Mouse (Mus musculus) forebrain, embryonic 16.5 days (tissue): Measurements from ENCODE around the gene Pcare. TPM values are rescaled to one million over a fixed set of nuclear protein-coding genes. Genes with fewer than 3 reads are reported as not detected.

Source experiments
- ATAC-seq: fragments of 200-750 bp; cut with Nextera tagmentation; 2 replicates; pipeline ENCODE4 v1.8.0; 2017; ENCODE audit warnings: mild to moderate bottlenecking, moderate library complexity
- H3K27ac ChIP-seq: fragments of 300-500 bp; sonication (generic); 2 replicates; pipeline ENCODE4 v1.5.1; 2014; ENCODE audit warnings: low read length, control low read depth
- H3K27me3 ChIP-seq: fragments of 300-500 bp; sonication (generic); replicated peaks from 2 replicates; pipeline ENCODE4 v1.6.1; 2014; ENCODE audit warnings: low read length; ENCODE audit not compliant: control insufficient read depth, insufficient read depth
- H3K36me3 ChIP-seq: fragments of 300-500 bp; sonication (generic); 2 replicates; pipeline ENCODE4 v1.6.1; 2014; ENCODE audit not compliant: control insufficient read depth, insufficient read depth
- H3K4me1 ChIP-seq: fragments of 300-500 bp; sonication (generic); replicated peaks from 2 replicates; pipeline ENCODE4 v1.6.1; 2014; ENCODE audit warnings: low read length; ENCODE audit not compliant: control insufficient read depth, insufficient read depth
- H3K4me2 ChIP-seq: fragments of 300-500 bp; sonication (generic); 2 replicates; pipeline ENCODE4 v1.6.1; 2014; ENCODE audit warnings: mild to moderate bottlenecking, low read length, control low read depth
- H3K4me3 ChIP-seq: fragments of 300-500 bp; sonication (generic); replicated peaks from 2 replicates; pipeline ENCODE4 v1.5.1; 2014; ENCODE audit warnings: mild to moderate bottlenecking, low read length, control low read depth
- H3K9ac ChIP-seq: fragments of 300-500 bp; sonication (generic); replicated peaks from 2 replicates; pipeline ENCODE4 v1.6.1; 2014; ENCODE audit warnings: low read depth, low read length, control low read depth
- H3K9me3 ChIP-seq: fragments of 300-500 bp; sonication (generic); 2 replicates; pipeline ENCODE4 v1.6.1; 2016; ENCODE audit warnings: low read length; ENCODE audit not compliant: control insufficient read depth
- WGBS: fragments of 180-500 bp; shearing (Covaris S2); extraction: QIAGEN DNeasy Blood & Tissue Kit; methylation state at CpG from one replicate; pipeline ENCODE4 v1.1.7; 2014; 5-methylcytosine and 5-hydroxymethylcytosine counted together
- polyA plus RNA-seq: library from polyadenylated mRNA; unstranded; fragments of >200 nt; fragmentation: Nextera tagmentation; extraction: Ambion mirVana; gene quantifications from 2 replicates; pipeline ENCODE4 v1.2.1, GENCODE M21; 2015

Pcare gene
- polyA plus RNA-seq, 1 experiment from 2014 or later: not detected

GRCm38 (mm10) chr17:71707715-71708114 is 45.0 kb downstream of the Pcare start:
- Histone ChIP-seq H3K4me3 (no peak overlapping the region), H3K36me3 (no peaks in the 10 kb centered on the region), H3K4me2 (no peak overlapping the region), H3K9ac (no peak overlapping the region), H3K27me3 (no peaks in the 10 kb centered on the region), H3K4me1 (no peaks in the 10 kb centered on the region), H3K9me3 (no peaks in the 10 kb centered on the region), H3K27ac (no peak overlapping the region)
- 44% methylated on average over 4 of the region's 4 CpGs for WGBS
- ATAC-seq: no peak

DNA sequence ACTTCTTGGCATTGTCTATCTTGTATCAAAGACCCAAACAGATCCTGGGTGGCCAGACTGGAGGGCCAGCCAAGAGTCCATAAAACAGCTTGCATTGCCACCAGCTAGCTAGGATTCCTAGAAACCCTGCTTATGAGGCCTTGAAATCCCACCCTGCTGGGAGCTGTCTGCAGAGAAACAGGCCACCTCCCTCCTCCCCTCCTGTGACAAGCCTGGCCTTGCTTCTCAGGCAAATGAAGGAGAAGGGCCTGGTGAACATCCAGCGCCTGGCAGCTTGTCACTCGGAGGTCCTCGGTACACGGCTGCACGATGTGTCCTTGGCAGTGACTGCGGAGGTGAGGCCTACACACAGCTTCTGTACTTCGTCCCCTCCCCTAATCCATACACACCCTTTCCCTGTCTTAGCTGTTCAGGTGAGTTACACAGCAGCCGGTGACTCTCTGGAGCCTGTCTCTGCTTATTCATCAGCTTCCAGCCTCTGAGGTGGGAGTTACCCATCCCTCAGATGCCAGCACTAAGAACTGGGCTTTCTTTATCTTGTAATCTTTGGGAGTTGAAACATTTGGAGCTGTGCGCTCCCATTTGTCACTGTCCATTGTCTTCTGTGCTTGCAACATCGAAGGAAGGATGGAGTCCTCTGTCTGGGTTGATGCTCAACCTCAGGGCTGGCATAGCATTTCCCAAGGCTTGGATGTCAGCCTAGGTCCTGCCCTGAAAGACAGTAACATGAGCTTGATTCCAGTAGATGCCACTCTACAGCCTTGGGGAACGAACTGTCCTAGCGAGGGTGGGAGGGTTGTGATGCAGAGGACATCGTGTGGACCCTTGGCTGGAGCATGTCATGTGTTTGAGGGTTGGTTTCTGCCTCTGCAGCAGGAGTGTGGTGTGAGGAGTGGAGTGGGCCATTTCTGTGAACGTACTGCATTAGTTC is 46.9 kb downstream of the Pcare start:
- no peaks in the 10 kb centered on the region for H3K36me3 ChIP-seq
- H3K4me2 ChIP-seq: no peak overlapping the region
- no peak overlapping the region for H3K27ac ChIP-seq
- no peak for ATAC-seq
- no peaks in the 10 kb centered on the region for H3K9me3 ChIP-seq
- H3K27me3 ChIP-seq: no peaks in the 10 kb centered on the region
- 91% methylated on average over 14 of the region's 14 CpGs for WGBS
- H3K9ac ChIP-seq: no peak overlapping the region
- no peaks in the 10 kb centered on the region for H3K4me1 ChIP-seq
- H3K4me3 ChIP-seq: no peak overlapping the region

DNA sequence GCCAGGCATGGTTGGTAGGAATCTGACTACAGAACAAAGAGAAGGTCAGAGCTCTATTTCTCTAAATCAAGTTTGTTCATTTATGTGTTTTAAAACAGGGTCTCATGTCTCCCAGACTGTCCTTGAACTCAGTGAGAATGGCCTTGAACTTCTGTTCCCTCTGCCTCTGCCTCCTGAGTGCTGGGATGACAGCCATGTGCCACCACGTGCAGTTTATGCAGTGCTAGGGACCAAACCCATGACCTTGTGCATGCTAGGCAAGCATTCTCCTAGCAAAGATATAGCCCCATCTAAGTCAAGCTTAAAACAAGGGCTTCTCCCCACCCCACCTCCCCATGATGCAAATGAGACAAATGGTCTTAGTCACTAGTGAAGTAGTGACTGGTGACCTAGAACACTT is 47.6 kb downstream of the Pcare start:
- no peaks in the 10 kb centered on the region for H3K9me3 ChIP-seq
- WGBS: 97% methylated on average over 1 of the region's 1 CpGs
- ATAC-seq: no peak
- H3K4me2 ChIP-seq: no peak overlapping the region
- no peaks in the 10 kb centered on the region for H3K27me3 ChIP-seq
- H3K4me1 ChIP-seq: no peaks in the 10 kb centered on the region
- H3K9ac ChIP-seq: no peak overlapping the region
- no peak overlapping the region for H3K4me3 ChIP-seq
- no peak overlapping the region for H3K27ac ChIP-seq
- H3K36me3 ChIP-seq: no peaks in the 10 kb centered on the region

GRCm38 (mm10) chr17:71698619-71698956 is 54.1 kb downstream of the Pcare start:
- no peaks in the 10 kb centered on the region for H3K36me3 ChIP-seq
- no peaks in the 10 kb centered on the region for H3K27me3 ChIP-seq
- no peak for ATAC-seq
- H3K4me3 ChIP-seq: no peak overlapping the region
- 88% methylated on average over 11 of the region's 11 CpGs for WGBS
- H3K4me1 ChIP-seq: no peaks in the 10 kb centered on the region
- H3K9me3 ChIP-seq: no peaks in the 10 kb centered on the region
- no peak overlapping the region for H3K9ac ChIP-seq
- no peak overlapping the region for H3K4me2 ChIP-seq
- no peak overlapping the region for H3K27ac ChIP-seq

DNA sequence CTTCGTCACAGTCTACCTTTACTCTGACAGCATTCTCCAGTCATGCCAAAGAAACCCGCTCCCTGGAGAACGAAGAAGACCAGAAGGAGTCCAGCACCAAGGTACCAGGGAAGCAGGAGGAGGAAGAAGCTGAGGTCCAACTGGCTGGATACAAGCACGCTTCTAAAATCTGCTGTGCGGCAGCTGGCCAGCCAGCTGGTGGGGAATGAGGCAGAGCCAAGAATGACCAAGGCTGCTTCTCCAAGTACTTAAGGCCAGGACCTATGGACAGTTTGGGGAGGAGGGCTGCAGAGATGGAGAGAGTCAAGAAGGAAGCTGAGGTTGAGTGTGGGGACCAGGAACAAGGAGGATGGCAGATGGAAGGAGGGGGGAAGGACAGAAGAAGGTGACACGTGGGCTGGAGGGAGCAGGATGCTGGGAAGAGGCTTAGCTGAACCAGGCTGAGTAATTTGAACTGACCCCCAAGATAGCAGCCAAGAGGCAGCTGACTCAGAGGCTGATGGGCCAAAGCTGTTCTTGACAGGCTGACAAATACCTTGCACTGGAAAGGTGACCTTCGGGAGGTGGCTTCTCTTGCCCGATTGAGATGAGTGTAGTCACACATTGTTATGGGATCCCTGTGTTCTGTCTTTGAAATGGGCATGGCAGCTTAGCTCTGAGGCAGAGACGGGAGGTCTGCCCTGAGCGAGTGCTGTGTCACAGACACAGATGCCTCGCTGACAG is 54.6 kb downstream of the Pcare start:
- H3K9ac ChIP-seq: no peak overlapping the region

DNA sequence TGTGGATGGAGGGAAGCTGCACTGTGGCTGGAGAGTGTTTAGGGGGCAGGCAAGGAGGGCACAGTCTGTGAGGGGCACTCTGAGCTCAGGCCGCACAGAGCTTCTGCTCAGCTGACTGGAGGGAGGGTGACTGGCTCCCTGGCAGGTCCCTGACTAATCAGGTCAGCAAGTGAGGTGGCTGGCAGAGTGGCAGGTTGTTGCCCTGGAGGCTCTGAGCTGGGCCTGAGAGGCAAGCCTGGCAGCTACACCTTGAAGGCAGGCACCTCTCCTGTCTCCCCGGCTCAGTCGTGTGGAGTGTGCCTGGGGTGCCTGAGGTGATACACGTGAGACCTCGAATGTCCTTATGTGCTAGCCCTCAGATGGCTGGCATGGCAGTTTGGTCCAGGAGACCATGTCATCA is 56.3 kb downstream of the Pcare start:
- ATAC-seq: no peak
- no peaks in the 10 kb centered on the region for H3K27me3 ChIP-seq

More for the DNA sequence above, 54.6 kb downstream of the Pcare start:
- ATAC-seq: no peak
- Histone ChIP-seq H3K9me3 (no peaks in the 10 kb centered on the region), H3K4me1 (no peaks in the 10 kb centered on the region), H3K27me3 (no peaks in the 10 kb centered on the region), H3K36me3 (no peaks in the 10 kb centered on the region), H3K4me2 (no peak overlapping the region), H3K4me3 (no peak overlapping the region), H3K27ac (no peak overlapping the region)
- WGBS: 91% methylated on average over 11 of the region's 11 CpGs

GRCm38 (mm10) chr17:71695716-71696315 is 56.9 kb downstream of the Pcare start:
- no peaks in the 10 kb centered on the region for H3K36me3 ChIP-seq
- no peak overlapping the region for H3K4me2 ChIP-seq
- H3K9me3 ChIP-seq: no peaks in the 10 kb centered on the region
- ATAC-seq: no peak
- no peaks in the 10 kb centered on the region for H3K27me3 ChIP-seq
- no peak overlapping the region for H3K4me3 ChIP-seq
- H3K9ac ChIP-seq: no peak overlapping the region
- H3K4me1 ChIP-seq: peaks cover 7% of the 10 kb centered on the region
- 78% methylated on average over 15 of the region's 15 CpGs for WGBS
- no peak overlapping the region for H3K27ac ChIP-seq

More for the DNA sequence above, 56.3 kb downstream of the Pcare start:
- peaks cover 3% of the 10 kb centered on the region for H3K4me1 ChIP-seq
- no peaks in the 10 kb centered on the region for H3K36me3 ChIP-seq
- H3K4me2 ChIP-seq: no peak overlapping the region
- H3K27ac ChIP-seq: no peak overlapping the region
- WGBS: 88% methylated on average over 5 of the region's 5 CpGs
- H3K9ac ChIP-seq: no peak overlapping the region
- H3K4me3 ChIP-seq: no peak overlapping the region
- no peaks in the 10 kb centered on the region for H3K9me3 ChIP-seq

- Histone ChIP-seq H3K4me3 (no peak overlapping the region), H3K27ac (no peak overlapping the region), H3K4me1 (peaks cover 7% of the 10 kb centered on the region), H3K36me3 (no peaks in the 10 kb centered on the region), H3K27me3 (no peaks in the 10 kb centered on the region), H3K9ac (no peak overlapping the region), H3K4me2 (no peak overlapping the region), H3K9me3 (no peaks in the 10 kb centered on the region)
- ATAC-seq: no peak
- WGBS: 93% methylated on average over 8 of the region's 8 CpGs
These were observed 57.5 kb downstream of the Pcare start for GRCm38 (mm10) chr17:71695151-71695550.

- no peaks in the 10 kb centered on the region for H3K36me3 ChIP-seq
- H3K27ac ChIP-seq: no peak overlapping the region
- H3K4me2 ChIP-seq: no peak overlapping the region
- H3K4me3 ChIP-seq: no peak overlapping the region
- H3K4me1 ChIP-seq: peaks cover 7% of the 10 kb centered on the region
- H3K27me3 ChIP-seq: no peaks in the 10 kb centered on the region
- 0 out of 2 replicates have a peak, but pooled peaks cover 2% of the 10 kb centered on the region for H3K9me3 ChIP-seq
- WGBS: 61% methylated on average over 8 of the region's 8 CpGs
- ATAC-seq: no peak
- H3K9ac ChIP-seq: no peak overlapping the region
These were observed 58.9 kb downstream of the Pcare start for GRCm38 (mm10) chr17:71693780-71694179.
